Mouse (Mus musculus): Measurements from ENCODE around the gene Cmya5.
"Not testable (repeated sequence)": the region's sequence is repeated elsewhere in the genome, so short reads cannot be mapped to it uniquely, and the experiment has no call there.

Gene Cmya5

GRCm38 (mm10) chr13:93144336-93145167 lies at the start of gene Cmya5:
Cmya5 (minus strand) TSS chr13:93144724.
- no peak for DNase-seq (ENCODE audit: extremely low spot score, low read depth, low spot score)

- peak; percentile 47 for DNase-seq (ENCODE audit: extremely low spot score, low read depth, low spot score)
Measured at GRCm38 (mm10) chr13:93192646-93193026, 48.1 kb upstream of the Cmya5 start.

- peak; percentile 85 for DNase-seq (ENCODE audit: extremely low spot score, low read depth, low spot score)
Measured at GRCm38 (mm10) chr13:93191831-93192645, 47.5 kb upstream of the Cmya5 start, which contains the start of gene Tent2. Tent2 (minus strand) TSS chr13:93192385.

GRCm38 (mm10) chr13:93189416-93189815 lies 44.9 kb upstream of the Cmya5 start:
- no peak for DNase-seq (ENCODE audit: extremely low spot score, low read depth, low spot score)

- no peak for DNase-seq (ENCODE audit: extremely low spot score, low read depth, low spot score)
Measured at GRCm38 (mm10) chr13:93188738-93189137, 44.2 kb upstream of the Cmya5 start.

- DNase-seq (ENCODE audit: extremely low spot score, low read depth, low spot score), result not testable (repeated sequence)
Measured at GRCm38 (mm10) chr13:93187792-93188191, 43.3 kb upstream of the Cmya5 start.

GRCm38 (mm10) chr13:93180351-93180750 lies 35.8 kb upstream of the Cmya5 start:
- DNase-seq (ENCODE audit: extremely low spot score, low read depth, low spot score), result no peak

GRCm38 (mm10) chr13:93179522-93179921 lies 35.0 kb upstream of the Cmya5 start:
- no peak for DNase-seq (ENCODE audit: extremely low spot score, low read depth, low spot score)

GRCm38 (mm10) chr13:93177571-93177970 lies 33.0 kb upstream of the Cmya5 start:
- DNase-seq (ENCODE audit: extremely low spot score, low read depth, low spot score), result no peak

- no peak for DNase-seq (ENCODE audit: extremely low spot score, low read depth, low spot score)
Measured at GRCm38 (mm10) chr13:93163303-93163702, 18.8 kb upstream of the Cmya5 start.

- DNase-seq (ENCODE audit: extremely low spot score, low read depth, low spot score), result no peak
Measured at GRCm38 (mm10) chr13:93162456-93162855, 17.9 kb upstream of the Cmya5 start.

- DNase-seq (ENCODE audit: extremely low spot score, low read depth, low spot score), result no peak
Measured at GRCm38 (mm10) chr13:93158261-93158660, 13.7 kb upstream of the Cmya5 start.

- DNase-seq (ENCODE audit: extremely low spot score, low read depth, low spot score), result no peak
Measured at GRCm38 (mm10) chr13:93153280-93153679, 8.8 kb upstream of the Cmya5 start.

GRCm38 (mm10) chr13:93143819-93144283 lies 673 bp downstream of the Cmya5 start:
- no peak for DNase-seq (ENCODE audit: extremely low spot score, low read depth, low spot score)

- DNase-seq (ENCODE audit: extremely low spot score, low read depth, low spot score), result no peak
Measured at GRCm38 (mm10) chr13:93141184-93141583, 3.3 kb downstream of the Cmya5 start.

- DNase-seq (ENCODE audit: extremely low spot score, low read depth, low spot score), result no peak
Measured at GRCm38 (mm10) chr13:93138059-93138458, 6.5 kb downstream of the Cmya5 start.

GRCm38 (mm10) chr13:93137098-93137497 lies 7.4 kb downstream of the Cmya5 start:
- DNase-seq (ENCODE audit: extremely low spot score, low read depth, low spot score), result no peak

- DNase-seq (ENCODE audit: extremely low spot score, low read depth, low spot score), result no peak
Measured at GRCm38 (mm10) chr13:93136251-93136650, 8.3 kb downstream of the Cmya5 start.

GRCm38 (mm10) chr13:93135501-93135900 lies 9.0 kb downstream of the Cmya5 start:
- no peak for DNase-seq (ENCODE audit: extremely low spot score, low read depth, low spot score)

GRCm38 (mm10) chr13:93130674-93131073 lies 13.8 kb downstream of the Cmya5 start:
- DNase-seq (ENCODE audit: extremely low spot score, low read depth, low spot score), result no peak

- DNase-seq (ENCODE audit: extremely low spot score, low read depth, low spot score), result no peak
Measured at GRCm38 (mm10) chr13:93128961-93129360, 15.6 kb downstream of the Cmya5 start.
